Mouse (Mus musculus) intestine, embryonic 14.5 days (tissue): ENCODE results near the gene Foxp1. TPM values are rescaled to one million over a fixed set of nuclear protein-coding genes. Genes with fewer than 3 reads are reported as not detected.

Source experiments
- ATAC-seq: fragments of 200-750 bp; cut with Nextera tagmentation; replicated peaks from 2 replicates; pipeline ENCODE4 v1.8.0; 2017; ENCODE audit warnings: low read depth, moderate number of reproducible peaks, moderate TSS enrichment, moderate library complexity; ENCODE audit not compliant: low FRiP score, low TSS enrichment
- DNase-seq: peaks from one replicate; pipeline ENCODE4 v3.0.0-alpha.2; 2018; ENCODE audit warnings: low spot score
- H3K27ac ChIP-seq: fragments of 300-500 bp; sonication (generic); 2 replicates; pipeline ENCODE4 v1.5.1; 2014; ENCODE audit warnings: low read depth, mild to moderate bottlenecking, control low read depth
- H3K27me3 ChIP-seq: fragments of 300-500 bp; sonication (generic); replicated peaks from 2 replicates; pipeline ENCODE4 v1.6.1; 2014; ENCODE audit warnings: low read length, control low read depth; ENCODE audit not compliant: control insufficient read depth, insufficient read depth
- H3K36me3 ChIP-seq: fragments of 300-500 bp; sonication (generic); 2 replicates; pipeline ENCODE4 v1.6.1; 2014; ENCODE audit warnings: low read length, control low read depth; ENCODE audit not compliant: control insufficient read depth, insufficient read depth
- H3K4me1 ChIP-seq: fragments of 300-500 bp; sonication (generic); replicated peaks from 2 replicates; pipeline ENCODE4 v1.6.1; 2014; ENCODE audit warnings: low read length, control low read depth, mixed read lengths; ENCODE audit not compliant: control insufficient read depth, insufficient read depth
- H3K4me2 ChIP-seq: fragments of 300-500 bp; sonication (generic); 2 replicates; pipeline ENCODE4 v1.6.1; 2014; ENCODE audit warnings: low read length
- H3K4me3 ChIP-seq: fragments of 300-500 bp; sonication (generic); 2 replicates; pipeline ENCODE4 v1.5.1; 2014; ENCODE audit warnings: low read depth, low read length, control low read depth, mixed read lengths
- H3K9ac ChIP-seq: fragments of 300-500 bp; sonication (generic); 2 replicates; pipeline ENCODE4 v1.6.1; 2014; ENCODE audit warnings: mild to moderate bottlenecking, low read length
- H3K9me3 ChIP-seq: fragments of 300-500 bp; sonication (generic); 2 replicates; pipeline ENCODE4 v1.6.1; 2016; ENCODE audit warnings: low read length, control low read depth; ENCODE audit not compliant: control insufficient read depth
- WGBS: fragments of 180-500 bp; shearing (Covaris S2); extraction: QIAGEN DNeasy Blood & Tissue Kit; methylation state at CpG from one replicate; pipeline ENCODE4 v1.1.7; 2014; 5-methylcytosine and 5-hydroxymethylcytosine counted together
- polyA plus RNA-seq: library from polyadenylated mRNA; unstranded; fragments of >200 nt; fragmentation: Nextera tagmentation; extraction: Ambion mirVana; gene quantifications from 2 replicates; pipeline ENCODE4 v1.2.1, GENCODE M21; 2014

The Foxp1 gene
- polyA plus RNA-seq, 1 experiment from 2014 or later: 133 TPM

DNA sequence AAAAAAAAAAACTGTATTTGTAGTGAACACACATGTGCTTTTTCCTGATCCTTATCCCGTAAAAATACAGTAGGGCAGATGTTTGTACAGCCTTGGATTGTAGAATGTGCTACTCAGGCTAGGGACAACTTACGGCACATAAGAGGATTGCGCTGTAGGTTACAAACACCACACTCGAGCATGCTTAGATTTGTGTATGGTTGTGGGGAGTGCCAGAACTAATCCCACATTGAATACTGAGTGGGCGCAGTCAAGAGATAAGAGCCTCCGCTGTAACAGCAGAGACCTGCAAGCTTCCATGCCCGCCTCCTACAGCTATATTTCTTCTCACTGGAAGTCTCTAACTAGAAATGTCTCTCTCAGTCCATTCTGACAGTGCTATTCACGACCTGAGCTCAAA, 286.9 kb downstream of the Foxp1 start:
- H3K9ac ChIP-seq: no peak overlapping the region
- ATAC-seq (no peak), DNase-seq (no peak)
- no peaks in the 10 kb centered on the region for H3K27me3 ChIP-seq
- H3K4me2 ChIP-seq: no peak overlapping the region
- H3K27ac ChIP-seq: no peak overlapping the region
- WGBS: 65% methylated on average over 8 of the region's 8 CpGs
- H3K4me3 ChIP-seq: no peak overlapping the region
- no peaks in the 10 kb centered on the region for H3K9me3 ChIP-seq
- H3K36me3 ChIP-seq: no peaks in the 10 kb centered on the region
- H3K4me1 ChIP-seq: no peaks in the 10 kb centered on the region

DNA sequence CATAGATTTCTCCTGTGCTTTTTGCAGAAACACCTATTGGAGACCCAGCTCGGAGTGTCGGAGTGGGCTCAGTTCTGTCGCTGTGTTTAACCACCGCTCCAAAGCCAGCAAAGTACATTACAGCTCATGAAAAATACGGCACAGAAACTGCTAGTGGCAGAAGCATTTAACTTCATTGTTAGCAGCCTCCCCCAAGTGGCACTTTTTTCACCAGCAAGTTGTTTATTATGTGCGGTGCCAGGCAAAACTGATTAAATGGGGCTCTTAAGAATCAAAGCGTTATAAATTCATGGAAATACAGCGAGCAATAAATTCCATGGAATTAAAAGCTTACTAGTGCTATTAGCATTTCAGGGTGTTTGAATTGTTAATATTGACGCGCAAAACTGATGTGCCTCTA, 289.1 kb downstream of the Foxp1 start:
- H3K36me3 ChIP-seq: no peaks in the 10 kb centered on the region
- DNase-seq (no peak), ATAC-seq (no peak)
- H3K9me3 ChIP-seq: no peaks in the 10 kb centered on the region
- no peak overlapping the region for H3K4me3 ChIP-seq
- WGBS: 75% methylated on average over 10 of the region's 10 CpGs
- no peaks in the 10 kb centered on the region for H3K27me3 ChIP-seq
- H3K9ac ChIP-seq: no peak overlapping the region
- no peaks in the 10 kb centered on the region for H3K4me1 ChIP-seq
- no peak overlapping the region for H3K27ac ChIP-seq
- no peak overlapping the region for H3K4me2 ChIP-seq

DNA sequence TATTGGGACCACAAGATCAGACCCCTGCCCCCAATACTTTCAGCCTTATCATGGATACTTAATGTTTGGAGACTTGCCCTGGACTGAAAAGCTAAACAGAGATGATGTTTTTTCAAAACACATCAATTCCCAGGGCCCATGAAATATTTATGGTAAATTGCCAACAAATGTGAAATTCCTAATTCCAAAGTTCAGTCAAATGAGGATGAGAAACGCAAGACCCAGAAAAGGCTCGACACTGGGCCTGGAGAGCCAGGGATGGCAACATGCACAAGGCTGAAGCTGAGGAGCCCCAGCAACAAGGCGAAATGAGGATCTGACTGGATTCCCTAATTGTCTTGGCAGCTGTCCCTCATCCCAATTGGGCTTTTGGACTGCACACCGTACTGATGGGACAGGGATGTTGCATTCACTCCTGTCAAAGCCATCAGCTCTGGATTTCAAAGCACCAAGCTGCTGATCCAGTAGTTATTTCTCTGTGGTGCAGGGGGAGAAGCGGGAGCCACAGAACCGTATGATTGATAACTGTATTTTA, 294.1 kb downstream of the Foxp1 start:
- H3K27me3 ChIP-seq: no peaks in the 10 kb centered on the region
- H3K9ac ChIP-seq: no peak overlapping the region
- WGBS: 88% methylated on average over 6 of the region's 6 CpGs
- DNase-seq (no peak), ATAC-seq (no peak)
- H3K36me3 ChIP-seq: no peaks in the 10 kb centered on the region
- no peak overlapping the region for H3K4me3 ChIP-seq
- peaks cover 7% of the 10 kb centered on the region for H3K4me1 ChIP-seq
- no peak overlapping the region for H3K27ac ChIP-seq
- H3K4me2 ChIP-seq: no peak overlapping the region
- no peaks in the 10 kb centered on the region for H3K9me3 ChIP-seq

DNA sequence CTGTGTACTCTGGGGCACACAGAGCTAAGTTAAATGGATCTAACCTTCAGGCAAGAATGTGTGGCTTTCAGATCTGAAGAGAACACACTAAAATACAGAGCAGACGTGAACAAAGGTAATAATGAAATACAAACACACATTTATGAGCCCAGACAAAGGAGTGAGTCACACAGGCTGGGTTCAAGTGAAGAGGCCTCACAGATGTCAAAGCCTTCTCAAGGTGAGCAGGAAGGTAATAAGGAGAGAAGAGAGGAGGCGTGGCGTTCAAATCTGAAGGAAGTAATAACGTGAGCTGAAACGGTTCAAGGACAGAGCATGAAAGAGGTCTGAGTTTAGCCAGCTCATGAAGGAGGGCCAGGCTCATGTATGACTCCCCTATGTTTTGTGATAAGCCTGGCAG, 301.4 kb downstream of the Foxp1 start:
- WGBS: 75% methylated on average over 5 of the region's 5 CpGs

DNA sequence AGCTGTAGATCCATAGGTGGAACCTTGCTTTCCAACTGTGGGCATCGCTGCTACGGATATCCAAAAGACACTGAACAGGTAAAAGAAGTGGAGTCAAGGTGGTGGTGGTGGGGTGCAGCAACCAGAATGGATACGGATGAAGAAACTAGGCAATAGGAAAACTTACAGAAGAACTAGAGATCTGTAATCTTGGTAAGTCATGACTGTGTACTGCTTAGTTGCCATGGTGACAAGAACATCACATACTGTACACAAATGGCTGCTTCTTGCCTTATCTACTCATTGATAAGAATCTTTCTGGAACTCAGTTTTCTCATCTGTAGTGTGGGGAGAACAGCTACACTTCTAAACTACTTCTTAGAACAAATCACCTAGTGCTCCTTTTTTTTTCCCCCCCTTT, 302.0 kb downstream of the Foxp1 start:
- no peak overlapping the region for H3K27ac ChIP-seq
- no peaks in the 10 kb centered on the region for H3K27me3 ChIP-seq
- ATAC-seq (no peak), DNase-seq (no peak)
- no peaks in the 10 kb centered on the region for H3K36me3 ChIP-seq
- 98% methylated on average over 3 of the region's 3 CpGs for WGBS
- no peaks in the 10 kb centered on the region for H3K9me3 ChIP-seq
- no peak overlapping the region for H3K9ac ChIP-seq
- no peak overlapping the region for H3K4me2 ChIP-seq
- peaks cover 7% of the 10 kb centered on the region for H3K4me1 ChIP-seq
- no peak overlapping the region for H3K4me3 ChIP-seq

More for the DNA sequence above, 301.4 kb downstream of the Foxp1 start:
- no peaks in the 10 kb centered on the region for H3K27me3 ChIP-seq
- no peak overlapping the region for H3K9ac ChIP-seq
- no peak overlapping the region for H3K4me3 ChIP-seq
- H3K27ac ChIP-seq: peak overlapping the region; percentile 38; the same call in 1 of the 2 replicates
- H3K36me3 ChIP-seq: no peaks in the 10 kb centered on the region
- ATAC-seq (peak; percentile 56; the same call in 1 of the 2 replicates), DNase-seq (no peak)
- no peaks in the 10 kb centered on the region for H3K9me3 ChIP-seq
- peaks cover 7% of the 10 kb centered on the region for H3K4me1 ChIP-seq
- H3K4me2 ChIP-seq: no peak overlapping the region

DNA sequence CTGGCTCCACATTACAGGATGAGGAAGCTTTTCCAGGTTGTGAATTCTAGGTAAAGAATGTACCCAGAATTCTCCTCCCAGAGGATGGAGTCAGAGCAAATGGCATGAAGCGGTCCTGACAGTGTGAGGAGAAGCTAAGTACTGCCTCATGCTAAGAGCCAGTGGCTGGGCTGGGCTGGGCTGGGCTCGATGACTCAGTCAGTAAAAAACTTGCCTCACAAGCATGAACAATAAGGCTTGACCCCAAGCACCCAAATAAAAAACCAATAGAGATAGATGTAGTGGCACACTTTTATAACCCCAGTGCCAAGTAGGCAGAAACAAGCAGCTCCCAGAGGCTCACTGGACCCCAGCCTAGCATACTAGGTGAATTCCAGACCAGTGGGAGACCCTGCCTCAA, 304.7 kb downstream of the Foxp1 start:
- no peak overlapping the region for H3K9ac ChIP-seq
- H3K9me3 ChIP-seq: no peaks in the 10 kb centered on the region
- no peaks in the 10 kb centered on the region; the same call in 1 of the 2 replicates for H3K4me1 ChIP-seq
- no peak overlapping the region for H3K4me2 ChIP-seq
- WGBS: 71% methylated on average over 2 of the region's 2 CpGs
- no peaks in the 10 kb centered on the region for H3K36me3 ChIP-seq
- H3K27ac ChIP-seq: no peak overlapping the region
- H3K4me3 ChIP-seq: no peak overlapping the region
- no peak for DNase-seq
- H3K27me3 ChIP-seq: no peaks in the 10 kb centered on the region
- no peak for ATAC-seq

DNA sequence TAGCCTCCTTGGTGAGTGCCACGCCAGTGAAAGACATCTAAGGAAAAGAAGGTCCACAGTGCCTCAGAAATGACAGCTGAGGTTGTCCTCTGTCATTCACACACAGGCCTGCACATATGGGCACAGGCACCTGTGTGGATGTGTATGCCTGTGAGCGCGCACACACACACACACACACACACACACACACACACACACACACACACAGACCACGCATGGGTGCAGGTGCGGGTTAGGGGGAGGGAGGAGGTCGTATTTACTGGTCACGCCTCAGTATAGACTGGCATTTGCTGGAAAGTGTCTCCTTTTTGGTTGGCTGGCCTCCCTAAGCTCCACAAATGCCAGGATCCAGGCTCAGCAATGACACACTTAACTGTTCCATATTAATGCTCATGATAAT, 305.4 kb downstream of the Foxp1 start:
- DNase-seq (no peak), ATAC-seq (no peak)
- Histone ChIP-seq H3K4me2 (no peak overlapping the region), H3K9me3 (no peaks in the 10 kb centered on the region), H3K4me3 (no peak overlapping the region), H3K9ac (no peak overlapping the region), H3K4me1 (no peaks in the 10 kb centered on the region; the same call in 1 of the 2 replicates), H3K27me3 (no peaks in the 10 kb centered on the region), H3K36me3 (no peaks in the 10 kb centered on the region), H3K27ac (no peak overlapping the region)
- WGBS: 92% methylated on average over 7 of the region's 7 CpGs

DNA sequence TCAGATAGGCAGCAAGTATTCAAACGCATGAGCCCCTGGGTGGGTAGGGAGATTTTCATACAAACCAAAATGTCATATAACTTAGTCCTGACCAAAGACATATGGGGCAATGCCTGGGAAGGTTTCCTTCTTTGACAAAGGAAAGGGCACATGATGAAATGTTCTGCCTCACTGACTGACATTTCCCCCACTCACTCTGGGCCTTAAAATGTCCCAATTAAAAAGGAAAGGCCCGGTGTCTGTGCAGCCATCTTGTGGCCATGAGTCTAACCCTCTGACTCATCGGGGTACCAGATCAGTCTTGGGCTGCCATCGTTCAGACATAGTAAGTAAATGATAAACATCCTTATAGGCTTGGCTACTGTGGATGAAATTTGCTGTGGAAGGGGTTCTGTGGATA, 310.1 kb downstream of the Foxp1 start:
- DNase-seq (no peak), ATAC-seq (no peak)
- Histone ChIP-seq H3K27me3 (no peaks in the 10 kb centered on the region), H3K27ac (no peak overlapping the region), H3K4me3 (no peak overlapping the region), H3K9me3 (no peaks in the 10 kb centered on the region), H3K9ac (no peak overlapping the region), H3K4me1 (peaks cover 2% of the 10 kb centered on the region; the same call in 1 of the 2 replicates), H3K36me3 (no peaks in the 10 kb centered on the region), H3K4me2 (no peak overlapping the region)
- 86% methylated on average over 4 of the region's 4 CpGs for WGBS

DNA sequence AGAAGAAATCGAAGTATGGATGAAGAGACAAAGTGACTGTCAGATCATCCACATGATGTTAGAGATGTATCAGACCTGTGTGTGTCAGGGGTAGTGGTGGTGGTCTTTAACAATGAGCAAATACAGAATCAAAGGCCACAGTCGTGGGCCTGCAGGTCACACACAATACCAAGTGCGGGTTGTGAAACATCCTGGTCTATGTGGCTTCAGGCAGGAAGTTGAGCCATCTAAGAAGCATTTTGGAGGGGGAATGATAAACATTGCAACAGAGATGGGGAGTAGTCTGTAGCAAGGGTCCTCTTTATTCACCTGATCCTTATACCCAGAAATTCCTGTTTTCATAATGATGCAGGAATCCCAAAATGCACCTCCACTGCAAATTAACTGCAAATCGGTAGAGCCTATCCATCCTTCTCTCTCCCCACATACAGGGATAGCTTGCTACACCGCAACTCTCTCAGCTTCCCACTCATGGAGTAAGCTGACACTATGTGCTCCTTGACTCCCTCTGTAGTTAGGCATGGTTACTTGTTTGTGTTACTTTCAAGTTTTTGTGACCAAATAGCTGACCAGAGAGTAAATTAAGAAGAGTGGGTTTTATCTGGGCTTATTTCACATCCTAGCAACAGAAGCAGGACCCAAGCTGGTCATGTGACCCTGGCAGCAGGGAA, 310.7 kb downstream of the Foxp1 start:
- Histone ChIP-seq H3K27me3 (no peaks in the 10 kb centered on the region), H3K4me3 (no peak overlapping the region), H3K27ac (no peak overlapping the region), H3K9me3 (no peaks in the 10 kb centered on the region), H3K9ac (no peak overlapping the region), H3K4me2 (no peak overlapping the region), H3K4me1 (peaks cover 8% of the 10 kb centered on the region), H3K36me3 (no peaks in the 10 kb centered on the region)
- DNase-seq: no peak
- no peak for ATAC-seq
- 83% methylated on average over 5 of the region's 5 CpGs for WGBS
